Mouse (Mus musculus) midbrain, embryonic 14.5 days (tissue): ENCODE data around the gene Gbp4. TPM values are rescaled to one million over a fixed set of nuclear protein-coding genes. Genes with fewer than 3 reads are reported as not detected.
"Not testable (repeated sequence)": the region's sequence is repeated elsewhere in the genome, so short reads cannot be mapped to it uniquely, and the experiment has no call there.

Experiments
- ATAC-seq: fragments of 200-750 bp; cut with Nextera tagmentation; 2 replicates; pipeline ENCODE4 v1.8.0; 2017; ENCODE audit warnings: moderate number of reproducible peaks, moderate library complexity; ENCODE audit not compliant: low FRiP score, low TSS enrichment
- DNase-seq: peaks from one replicate; pipeline ENCODE4 v3.0.0-alpha.2; 2015
- H3K27ac ChIP-seq: fragments of 300-500 bp; sonication (generic); replicated peaks from 2 replicates; pipeline ENCODE4 v1.5.1; 2014; ENCODE audit warnings: mild to moderate bottlenecking, low read depth, low read length, moderate library complexity
- H3K27me3 ChIP-seq: fragments of 300-500 bp; sonication (generic); 2 replicates; pipeline ENCODE4 v1.6.1; 2014; ENCODE audit warnings: low read length, control low read depth, mixed read lengths; ENCODE audit not compliant: control insufficient read depth, insufficient read depth
- H3K36me3 ChIP-seq: fragments of 300-500 bp; sonication (generic); 2 replicates; pipeline ENCODE4 v1.6.1; 2014; ENCODE audit warnings: low read length, control low read depth; ENCODE audit not compliant: control insufficient read depth, insufficient read depth
- H3K4me1 ChIP-seq: fragments of 300-500 bp; sonication (generic); 2 replicates; pipeline ENCODE4 v1.6.1; 2014; ENCODE audit warnings: mild to moderate bottlenecking, antibody characterized with exemption, low read length, control low read depth; ENCODE audit not compliant: control insufficient read depth, insufficient read depth
- H3K4me2 ChIP-seq: fragments of 300-500 bp; sonication (generic); 2 replicates; pipeline ENCODE4 v1.6.1; 2014; ENCODE audit warnings: mild to moderate bottlenecking, low read length, moderate library complexity
- H3K4me3 ChIP-seq: fragments of 300-500 bp; sonication (generic); replicated peaks from 2 replicates; pipeline ENCODE4 v1.5.1; 2014; ENCODE audit warnings: low read depth, low read length
- H3K9ac ChIP-seq: fragments of 300-500 bp; sonication (generic); replicated peaks from 2 replicates; pipeline ENCODE4 v1.6.1; 2014; ENCODE audit warnings: mild to moderate bottlenecking, low read length, moderate library complexity
- H3K9me3 ChIP-seq: fragments of 300-500 bp; sonication (generic); 2 replicates; pipeline ENCODE4 v1.6.1; 2016; ENCODE audit warnings: low read length, control low read depth, mixed read lengths; ENCODE audit not compliant: control insufficient read depth
- WGBS: fragments of 180-500 bp; shearing (Covaris S2); extraction: QIAGEN DNeasy Blood & Tissue Kit; methylation state at CpG from one replicate; pipeline ENCODE4 v1.1.7; 2014; 5-methylcytosine and 5-hydroxymethylcytosine counted together
- polyA plus RNA-seq: library from polyadenylated mRNA; unstranded; fragments of >200 nt; fragmentation: Nextera tagmentation; extraction: Ambion mirVana; gene quantifications from 2 replicates; pipeline ENCODE4 v1.2.1, GENCODE M21; 2014

Gbp4 gene
- 0.15 and 3.4 TPM in 2 replicates for polyA plus RNA-seq

- not testable (repeated sequence) for H3K9ac ChIP-seq, H3K4me2 ChIP-seq, H3K36me3 ChIP-seq, DNase-seq, H3K9me3 ChIP-seq, H3K27ac ChIP-seq, H3K27me3 ChIP-seq, ATAC-seq, H3K4me1 ChIP-seq, H3K4me3 ChIP-seq
- WGBS: 33% methylated on average over 2 of the region's 2 CpGs
These were observed at the start of gene Gbp4, which contains the start of the genes Gbp9 and Gbp8 for GRCm38 (mm10) chr5:105139409-105140088. TSS of gene Gbp4 (minus strand) at chr5:105139586. TSS of gene Gbp9 (minus strand) at chr5:105139539. TSS of gene Gbp8 (minus strand) at chr5:105139540.

GRCm38 (mm10) chr5:105181446-105181845 is 42.1 kb upstream of the Gbp4 start:
- DNase-seq (no peak), ATAC-seq (no peak)
- H3K27ac ChIP-seq: no peak overlapping the region
- no peak overlapping the region for H3K9ac ChIP-seq
- no peaks in the 10 kb centered on the region for H3K27me3 ChIP-seq
- no peak overlapping the region for H3K4me3 ChIP-seq
- H3K4me2 ChIP-seq: no peak overlapping the region
- no peaks in the 10 kb centered on the region for H3K9me3 ChIP-seq
- no peaks in the 10 kb centered on the region for H3K4me1 ChIP-seq
- no peaks in the 10 kb centered on the region for H3K36me3 ChIP-seq

GRCm38 (mm10) chr5:105156582-105156981 is 17.2 kb upstream of the Gbp4 start:
- WGBS: 88% methylated on average over 5 of the region's 5 CpGs
- no peak for DNase-seq
- no peak overlapping the region for H3K27ac ChIP-seq
- H3K36me3 ChIP-seq: no peaks in the 10 kb centered on the region
- no peaks in the 10 kb centered on the region for H3K9me3 ChIP-seq
- no peak overlapping the region for H3K4me3 ChIP-seq
- H3K27me3 ChIP-seq: no peaks in the 10 kb centered on the region
- no peak overlapping the region for H3K9ac ChIP-seq
- H3K4me1 ChIP-seq: no peaks in the 10 kb centered on the region
- no peak overlapping the region for H3K4me2 ChIP-seq
- ATAC-seq: no peak

- ATAC-seq: no peak
- H3K36me3 ChIP-seq: no peaks in the 10 kb centered on the region
These were observed 14.7 kb upstream of the Gbp4 start for GRCm38 (mm10) chr5:105154049-105154448.

GRCm38 (mm10) chr5:105148062-105148461 is 8.7 kb upstream of the Gbp4 start:
- not testable (repeated sequence) for H3K4me2 ChIP-seq, H3K4me1 ChIP-seq, H3K9me3 ChIP-seq, H3K9ac ChIP-seq, ATAC-seq, DNase-seq, H3K27ac ChIP-seq, H3K27me3 ChIP-seq, H3K4me3 ChIP-seq, H3K36me3 ChIP-seq
- 72% methylated on average over 2 of the region's 2 CpGs for WGBS

More at GRCm38 (mm10) chr5:105154049-105154448, 14.7 kb upstream of the Gbp4 start:
- Histone ChIP-seq H3K9ac (no peak overlapping the region), H3K4me2 (no peak overlapping the region), H3K27ac (no peak overlapping the region), H3K4me3 (no peak overlapping the region), H3K27me3 (no peaks in the 10 kb centered on the region), H3K9me3 (no peaks in the 10 kb centered on the region), H3K4me1 (no peaks in the 10 kb centered on the region)
- no peak for DNase-seq

GRCm38 (mm10) chr5:105146447-105146846 is 7.1 kb upstream of the Gbp4 start:
- Histone ChIP-seq H3K4me1 (no peaks in the 10 kb centered on the region), H3K27me3 (no peaks in the 10 kb centered on the region), H3K9me3 (no peaks in the 10 kb centered on the region), H3K27ac (no peak overlapping the region), H3K4me2 (no peak overlapping the region), H3K9ac (no peak overlapping the region), H3K36me3 (no peaks in the 10 kb centered on the region), H3K4me3 (no peak overlapping the region)
- no peak for ATAC-seq
- DNase-seq: no peak

- not testable (repeated sequence) for H3K27me3 ChIP-seq, DNase-seq, H3K9ac ChIP-seq, H3K4me3 ChIP-seq, H3K9me3 ChIP-seq, H3K4me2 ChIP-seq, H3K27ac ChIP-seq, ATAC-seq, H3K4me1 ChIP-seq, H3K36me3 ChIP-seq
- WGBS: 44% methylated on average over 3 of the region's 3 CpGs
These were observed 6.3 kb upstream of the Gbp4 start for GRCm38 (mm10) chr5:105145731-105146130.

GRCm38 (mm10) chr5:105140089-105140810 is 864 bp upstream of the Gbp4 start:
- DNase-seq, H3K9me3 ChIP-seq, H3K9ac ChIP-seq, H3K4me1 ChIP-seq, H3K36me3 ChIP-seq, H3K4me2 ChIP-seq, H3K27ac ChIP-seq, ATAC-seq, H3K27me3 ChIP-seq, H3K4me3 ChIP-seq: not testable (repeated sequence)
- WGBS: 35% methylated on average over 2 of the region's 2 CpGs

- WGBS: 78% methylated on average over 1 of the region's 1 CpGs
- no peak overlapping the region for H3K9ac ChIP-seq
- no peaks in the 10 kb centered on the region for H3K9me3 ChIP-seq
- no peak overlapping the region for H3K4me2 ChIP-seq
- ATAC-seq (no peak), DNase-seq (no peak)
- H3K27ac ChIP-seq: no peak overlapping the region
- no peak overlapping the region for H3K4me3 ChIP-seq
- no peaks in the 10 kb centered on the region for H3K4me1 ChIP-seq
- no peaks in the 10 kb centered on the region for H3K36me3 ChIP-seq
- no peaks in the 10 kb centered on the region for H3K27me3 ChIP-seq
These were observed 480 bp downstream of the Gbp4 start for GRCm38 (mm10) chr5:105138906-105139305.
